Mouse (Mus musculus) brain, embryonic 14.5 days (tissue): Measurements from ENCODE around the gene Opcml.

Experiments used
- CTCF ChIP-seq: fragments of 200-500 bp; IDR thresholded peaks from 2 replicates; pipeline ENCODE4 v1.5.1; 2012; ENCODE audit warnings: inconsistent platforms, mild to moderate bottlenecking, moderate library complexity, borderline replicate concordance; ENCODE audit not compliant: insufficient read depth, insufficient read length; ENCODE audit errors: extremely low read depth
- POLR2A ChIP-seq: fragments of 200-500 bp; IDR thresholded peaks from 2 replicates; pipeline ENCODE4 v1.6.1; 2012; ENCODE audit warnings: mild to moderate bottlenecking, inconsistent platforms, borderline replicate concordance; ENCODE audit not compliant: poor library complexity, insufficient read depth, insufficient read length, severe bottlenecking; ENCODE audit errors: extremely low read depth

DNA sequence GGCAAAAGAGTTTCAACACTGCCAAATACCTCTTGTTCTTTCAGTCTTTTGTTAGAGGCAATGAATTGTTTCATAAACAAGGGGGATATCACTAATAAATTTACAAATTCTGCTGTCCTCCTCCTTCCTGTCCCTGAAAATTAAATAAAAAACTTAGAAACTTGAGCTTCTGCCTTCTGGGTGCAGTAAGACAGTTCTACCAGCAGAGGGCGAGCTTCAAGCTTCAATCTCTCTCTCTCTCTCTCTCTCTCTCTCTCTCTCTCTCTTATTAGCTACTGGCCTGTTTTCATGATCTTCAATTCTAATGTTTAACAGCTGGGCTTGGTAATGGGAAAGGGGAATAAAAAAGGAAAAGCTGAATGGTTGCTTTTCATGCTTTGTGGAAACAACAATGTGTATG is 615.2 kb downstream of the Opcml start:
- TF ChIP-seq CTCF (peak; percentile 69), POLR2A (no peak)
